Mouse (Mus musculus): ENCODE measurements around the gene Etv4. TPM values are rescaled to one million over a fixed set of nuclear protein-coding genes. Genes with fewer than 3 reads are reported as not detected.
A peak's percentile ranks its signal among the peaks of the same experiment; 100 is the strongest.

Etv4 gene
- 12.2 and 12.6 TPM in 2 replicates for polyA plus RNA-seq (2014; fragmentation: Nextera tagmentation; extraction: Ambion mirVana)

DNA sequence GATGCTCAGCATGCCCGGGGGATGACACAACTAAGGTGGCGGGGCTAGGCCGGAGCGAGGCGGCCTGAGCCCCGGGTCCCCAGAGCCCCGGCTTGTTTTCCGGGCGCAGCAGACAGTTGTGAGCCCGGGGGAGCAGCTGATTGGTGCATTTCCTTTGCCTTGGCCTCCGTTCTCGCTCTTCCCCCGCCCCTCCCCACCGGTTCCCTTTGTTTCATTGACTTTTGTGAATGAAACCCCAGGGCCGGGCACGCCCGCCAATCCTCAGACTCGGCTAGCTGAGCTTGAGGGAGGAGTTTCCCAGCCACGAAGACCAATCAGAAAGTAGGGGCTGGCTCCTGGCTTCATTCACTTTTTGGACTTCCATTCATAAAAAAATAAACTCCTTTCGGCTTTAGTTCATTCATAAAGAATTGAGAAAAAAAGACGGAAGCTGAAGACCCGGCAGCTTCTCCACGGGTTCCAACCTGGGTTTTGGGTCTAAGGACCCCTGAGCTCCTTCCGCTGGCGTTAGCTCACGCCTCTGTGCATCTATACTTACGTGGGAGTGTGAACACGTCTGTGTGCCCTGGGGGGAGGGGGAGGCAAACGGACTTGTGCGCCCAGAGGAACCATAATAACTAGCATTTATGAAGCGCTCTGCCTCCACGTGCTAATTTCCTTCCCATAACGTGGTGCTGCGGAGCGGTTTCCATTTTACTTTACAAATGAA, at the start of gene Etv4:
Gene Etv4, minus strand, starts transcription at position 229 of the 709 bp plus-strand sequence.
- peak within 1 kb of the TSS; percentile 57 for H3K9ac ChIP-seq
- no peaks in the 10 kb centered on the region for H3K9me3 ChIP-seq (ENCODE audit: control insufficient read depth, low read length)
- no peaks in the 10 kb centered on the region for H3K36me3 ChIP-seq (replicated peaks; ENCODE audit: control insufficient read depth, insufficient read depth)
- peak within 1 kb of the TSS; percentile 48 for H3K4me3 ChIP-seq (replicated peaks; ENCODE audit: low read length)
- WGBS = 1% methylated on average over 35 of the region's 35 CpGs
- H3K27me3 ChIP-seq (ENCODE audit: control insufficient read depth, insufficient read depth, low read length) = peaks cover 74% of the 10 kb centered on the region
- ATAC-seq (ENCODE audit: low FRiP score) (peak; percentile 93), DNase-seq (ENCODE audit: low spot score) (peak; percentile 93)
- peaks cover 23% of the 10 kb centered on the region for H3K4me1 ChIP-seq (replicated peaks; ENCODE audit: control insufficient read depth, insufficient read depth, low read length)
- H3K4me2 ChIP-seq (replicated peaks) = peak within 1 kb of the TSS; percentile 86
- 0 out of 2 replicates have a peak within 1 kb of the TSS, but pooled peaks have one; percentile 7 for H3K27ac ChIP-seq

DNA sequence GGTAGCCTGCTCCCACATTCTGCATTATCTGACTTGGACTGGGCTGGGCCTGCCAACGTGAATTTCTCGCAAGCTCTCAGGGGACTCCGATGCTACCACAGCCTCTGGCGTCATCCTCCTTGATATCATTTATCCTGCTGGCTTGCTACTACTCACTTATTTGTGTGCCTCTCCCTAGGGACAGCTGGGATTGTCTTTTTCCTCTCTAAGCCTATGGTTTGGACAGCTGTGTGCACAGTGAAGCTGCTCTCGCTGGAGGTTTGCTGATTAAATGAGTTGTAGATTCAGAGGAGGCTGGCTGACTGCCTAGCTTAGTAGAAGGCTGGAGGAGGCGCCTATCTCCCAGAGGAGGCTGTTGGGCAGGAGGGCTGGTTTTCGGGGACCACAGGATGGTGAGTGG, 46.8 kb upstream of the Etv4 start:
- H3K36me3 ChIP-seq (replicated peaks; ENCODE audit: control insufficient read depth, insufficient read depth) = no peaks in the 10 kb centered on the region
- 40% methylated on average over 7 of the region's 7 CpGs for WGBS
- H3K27ac ChIP-seq = peak overlapping the region; percentile 35; the same call in 1 of the 2 replicates
- H3K4me2 ChIP-seq (replicated peaks) = no peak overlapping the region
- ATAC-seq (ENCODE audit: low FRiP score) = peak; percentile 43; the same call in 1 of the 2 replicates
- no peaks in the 10 kb centered on the region for H3K9me3 ChIP-seq (ENCODE audit: control insufficient read depth, low read length)
- no peaks in the 10 kb centered on the region for H3K27me3 ChIP-seq (ENCODE audit: control insufficient read depth, insufficient read depth, low read length)
- no peak overlapping the region for H3K9ac ChIP-seq
- 0 out of 2 replicates have a peak, but pooled peaks cover 6% of the 10 kb centered on the region for H3K4me1 ChIP-seq (replicated peaks; ENCODE audit: control insufficient read depth, insufficient read depth, low read length)
- DNase-seq (ENCODE audit: low spot score) = peak; percentile 28
- H3K4me3 ChIP-seq (replicated peaks; ENCODE audit: low read length) = no peak overlapping the region

DNA sequence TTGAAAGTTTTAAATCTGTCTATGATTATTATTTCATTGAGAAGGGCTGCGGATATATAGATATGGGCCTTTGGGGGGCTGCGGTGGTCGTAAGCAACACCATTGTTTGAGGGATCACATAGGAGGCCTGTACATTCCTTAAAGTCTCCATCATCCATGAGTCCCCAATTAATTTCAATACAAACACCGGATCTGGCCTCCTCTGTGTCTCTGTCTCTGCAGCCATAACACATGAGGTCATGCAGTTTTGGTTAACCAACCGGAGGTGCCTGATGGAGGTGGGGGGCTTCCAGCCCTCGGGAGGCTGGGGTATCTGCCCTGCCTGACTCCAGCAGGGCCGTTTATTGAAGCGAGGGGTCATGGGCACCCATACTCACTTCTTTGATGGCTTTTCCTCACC, 45.4 kb upstream of the Etv4 start:
- 78% methylated on average over 8 of the region's 8 CpGs for WGBS
- Histone ChIP-seq H3K36me3 (replicated peaks; ENCODE audit: control insufficient read depth, insufficient read depth) (no peaks in the 10 kb centered on the region), H3K4me3 (replicated peaks; ENCODE audit: low read length) (no peak overlapping the region), H3K4me1 (replicated peaks; ENCODE audit: control insufficient read depth, insufficient read depth, low read length) (0 out of 2 replicates have a peak, but pooled peaks cover 6% of the 10 kb centered on the region), H3K9ac (no peak overlapping the region), H3K9me3 (ENCODE audit: control insufficient read depth, low read length) (no peaks in the 10 kb centered on the region), H3K27me3 (ENCODE audit: control insufficient read depth, insufficient read depth, low read length) (no peaks in the 10 kb centered on the region), H3K4me2 (replicated peaks) (no peak overlapping the region), H3K27ac (no peak overlapping the region)
- ATAC-seq (ENCODE audit: low FRiP score) = no peak
- no peak for DNase-seq (ENCODE audit: low spot score)

DNA sequence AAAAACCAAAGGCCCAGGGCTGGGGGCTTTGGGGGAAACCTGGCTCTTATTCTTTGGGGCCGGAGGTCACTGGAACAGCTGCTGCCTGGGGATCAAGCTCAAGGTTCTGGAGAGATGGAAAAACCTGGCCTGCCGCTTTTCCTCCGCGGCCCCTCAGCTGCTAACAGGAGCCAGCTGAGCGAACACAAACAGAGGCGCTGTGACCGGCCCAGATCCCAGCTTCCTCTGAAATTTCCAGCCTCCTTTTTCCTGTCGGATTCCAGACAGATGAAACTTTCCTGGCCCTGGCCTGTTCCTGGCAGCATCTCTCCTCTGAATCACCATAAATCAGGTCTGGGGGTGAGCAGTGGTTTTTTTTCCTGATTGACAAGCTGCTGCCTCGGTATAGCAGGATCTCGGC, 44.9 kb upstream of the Etv4 start:
- H3K27ac ChIP-seq = no peak overlapping the region
- peak; percentile 35 for DNase-seq (ENCODE audit: low spot score)

DNA sequence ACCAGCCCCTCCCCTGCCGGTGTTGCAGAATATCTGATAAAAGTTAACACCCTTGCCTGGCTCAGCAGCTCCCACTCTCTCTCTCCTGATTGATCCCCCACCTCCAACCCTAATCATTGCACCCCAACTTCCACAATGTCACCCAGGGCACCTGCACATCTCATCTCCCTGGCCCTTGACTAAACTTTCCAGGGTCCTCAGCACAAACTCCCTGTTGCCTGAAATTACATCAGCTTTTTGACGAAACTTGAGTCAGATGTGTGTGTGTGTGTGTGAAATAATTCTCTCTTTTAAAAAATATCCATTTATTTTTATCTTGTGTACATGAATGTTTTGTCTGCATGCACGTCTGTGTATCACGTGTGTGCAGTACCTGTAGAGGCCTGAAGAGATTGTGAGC, 43.5 kb upstream of the Etv4 start:
- Histone ChIP-seq H3K27ac (no peak overlapping the region), H3K36me3 (replicated peaks; ENCODE audit: control insufficient read depth, insufficient read depth) (no peaks in the 10 kb centered on the region), H3K4me2 (replicated peaks) (no peak overlapping the region), H3K9me3 (ENCODE audit: control insufficient read depth, low read length) (no peaks in the 10 kb centered on the region), H3K27me3 (ENCODE audit: control insufficient read depth, insufficient read depth, low read length) (no peaks in the 10 kb centered on the region), H3K9ac (no peak overlapping the region), H3K4me1 (replicated peaks; ENCODE audit: control insufficient read depth, insufficient read depth, low read length) (0 out of 2 replicates have a peak, but pooled peaks cover 6% of the 10 kb centered on the region), H3K4me3 (replicated peaks; ENCODE audit: low read length) (no peak overlapping the region)
- DNase-seq (ENCODE audit: low spot score) (no peak), ATAC-seq (ENCODE audit: low FRiP score) (no peak)
- 91% methylated on average over 4 of the region's 4 CpGs for WGBS

More for the DNA sequence above, 44.9 kb upstream of the Etv4 start:
- 24% methylated on average over 10 of the region's 10 CpGs for WGBS
- H3K4me2 ChIP-seq (replicated peaks) = no peak overlapping the region
- ATAC-seq (ENCODE audit: low FRiP score) = no peak
- 0 out of 2 replicates have a peak, but pooled peaks cover 6% of the 10 kb centered on the region for H3K4me1 ChIP-seq (replicated peaks; ENCODE audit: control insufficient read depth, insufficient read depth, low read length)
- H3K9me3 ChIP-seq (ENCODE audit: control insufficient read depth, low read length) = no peaks in the 10 kb centered on the region
- no peak overlapping the region for H3K9ac ChIP-seq
- no peak overlapping the region for H3K4me3 ChIP-seq (replicated peaks; ENCODE audit: low read length)
- no peaks in the 10 kb centered on the region for H3K27me3 ChIP-seq (ENCODE audit: control insufficient read depth, insufficient read depth, low read length)
- H3K36me3 ChIP-seq (replicated peaks; ENCODE audit: control insufficient read depth, insufficient read depth) = no peaks in the 10 kb centered on the region

DNA sequence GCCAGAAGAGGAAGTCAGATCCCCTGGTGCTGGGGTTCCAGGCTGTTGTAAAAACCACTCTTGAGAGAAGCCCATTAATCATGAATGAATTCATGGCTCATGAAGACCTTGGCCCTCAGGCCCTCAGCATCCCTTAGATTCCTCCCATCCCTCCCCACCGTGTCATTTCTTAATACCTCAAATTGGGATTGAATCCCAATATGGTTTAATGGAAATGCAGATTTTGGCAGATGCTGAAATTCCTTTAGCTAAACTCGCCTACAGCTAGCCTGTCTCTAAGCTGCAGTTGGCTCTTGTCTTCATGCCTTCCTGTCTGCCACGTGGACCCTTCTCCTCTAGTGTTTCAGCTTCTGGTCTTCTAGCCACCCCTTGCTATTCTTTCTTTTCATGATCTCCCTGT, 38.0 kb upstream of the Etv4 start:
- DNase-seq (ENCODE audit: low spot score) (no peak), ATAC-seq (ENCODE audit: low FRiP score) (no peak)
- 80% methylated on average over 3 of the region's 3 CpGs for WGBS

DNA sequence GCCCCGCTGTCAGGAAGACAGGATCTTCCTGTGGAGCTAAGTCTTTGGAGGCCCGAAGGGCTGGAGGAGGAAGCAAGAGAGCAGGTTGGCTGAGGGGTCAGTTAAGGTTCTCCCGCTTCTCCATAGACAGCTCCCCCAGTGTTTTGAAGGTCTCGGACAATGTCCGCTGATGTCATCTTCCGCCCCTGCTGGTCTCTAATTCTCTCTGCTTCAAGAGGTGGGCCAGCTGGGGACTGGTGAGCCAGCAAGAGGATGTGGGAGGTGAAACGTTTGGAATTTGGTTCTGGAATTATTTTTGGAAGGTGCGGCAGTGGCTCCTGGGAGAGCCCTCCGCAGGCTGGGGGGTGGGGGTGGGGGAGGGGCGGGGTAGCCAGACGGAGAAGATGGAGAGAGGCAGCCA, 35.7 kb upstream of the Etv4 start:
- Histone ChIP-seq H3K4me1 (replicated peaks; ENCODE audit: control insufficient read depth, insufficient read depth, low read length) (no peaks in the 10 kb centered on the region), H3K9ac (no peak overlapping the region), H3K4me2 (replicated peaks) (no peak overlapping the region), H3K27ac (no peak overlapping the region), H3K9me3 (ENCODE audit: control insufficient read depth, low read length) (no peaks in the 10 kb centered on the region), H3K27me3 (ENCODE audit: control insufficient read depth, insufficient read depth, low read length) (no peaks in the 10 kb centered on the region), H3K4me3 (replicated peaks; ENCODE audit: low read length) (no peak overlapping the region), H3K36me3 (replicated peaks; ENCODE audit: control insufficient read depth, insufficient read depth) (no peaks in the 10 kb centered on the region)
- DNase-seq (ENCODE audit: low spot score) (no peak), ATAC-seq (ENCODE audit: low FRiP score) (no peak)
- WGBS = 50% methylated on average over 9 of the region's 11 CpGs

More for the DNA sequence above, 38.0 kb upstream of the Etv4 start:
- H3K4me2 ChIP-seq (replicated peaks) = no peak overlapping the region
- H3K9me3 ChIP-seq (ENCODE audit: control insufficient read depth, low read length) = no peaks in the 10 kb centered on the region
- no peak overlapping the region for H3K9ac ChIP-seq
- no peaks in the 10 kb centered on the region for H3K36me3 ChIP-seq (replicated peaks; ENCODE audit: control insufficient read depth, insufficient read depth)
- H3K4me3 ChIP-seq (replicated peaks; ENCODE audit: low read length) = no peak overlapping the region
- H3K27ac ChIP-seq = no peak overlapping the region
- H3K27me3 ChIP-seq (ENCODE audit: control insufficient read depth, insufficient read depth, low read length) = no peaks in the 10 kb centered on the region
- H3K4me1 ChIP-seq (replicated peaks; ENCODE audit: control insufficient read depth, insufficient read depth, low read length) = no peaks in the 10 kb centered on the region

DNA sequence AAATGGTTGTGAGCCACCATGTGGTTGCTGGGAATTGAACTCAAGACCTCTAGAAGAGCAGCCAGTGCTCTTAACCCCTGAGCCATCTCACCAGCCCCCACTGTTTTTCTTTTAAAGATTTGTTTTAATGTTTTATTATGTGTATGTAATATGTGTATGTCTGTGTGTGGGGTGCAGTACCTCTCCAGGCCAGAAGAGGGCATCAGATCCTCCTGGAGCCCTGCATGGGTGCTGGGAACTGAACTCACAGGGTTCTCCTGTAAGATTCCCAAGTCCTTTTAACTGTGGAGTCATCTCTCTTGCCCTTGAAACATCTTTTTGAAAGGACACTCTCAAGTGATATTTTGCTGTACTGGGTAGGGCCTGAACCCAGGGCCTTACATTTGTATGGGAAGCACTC, 34.7 kb upstream of the Etv4 start:
- Histone ChIP-seq H3K4me2 (replicated peaks) (no peak overlapping the region), H3K36me3 (replicated peaks; ENCODE audit: control insufficient read depth, insufficient read depth) (no peaks in the 10 kb centered on the region), H3K4me3 (replicated peaks; ENCODE audit: low read length) (no peak overlapping the region), H3K27ac (no peak overlapping the region), H3K9me3 (ENCODE audit: control insufficient read depth, low read length) (no peaks in the 10 kb centered on the region), H3K27me3 (ENCODE audit: control insufficient read depth, insufficient read depth, low read length) (no peaks in the 10 kb centered on the region), H3K9ac (no peak overlapping the region), H3K4me1 (replicated peaks; ENCODE audit: control insufficient read depth, insufficient read depth, low read length) (peaks cover 10% of the 10 kb centered on the region)
- ATAC-seq (ENCODE audit: low FRiP score) = no peak
- DNase-seq (ENCODE audit: low spot score) = no peak

DNA sequence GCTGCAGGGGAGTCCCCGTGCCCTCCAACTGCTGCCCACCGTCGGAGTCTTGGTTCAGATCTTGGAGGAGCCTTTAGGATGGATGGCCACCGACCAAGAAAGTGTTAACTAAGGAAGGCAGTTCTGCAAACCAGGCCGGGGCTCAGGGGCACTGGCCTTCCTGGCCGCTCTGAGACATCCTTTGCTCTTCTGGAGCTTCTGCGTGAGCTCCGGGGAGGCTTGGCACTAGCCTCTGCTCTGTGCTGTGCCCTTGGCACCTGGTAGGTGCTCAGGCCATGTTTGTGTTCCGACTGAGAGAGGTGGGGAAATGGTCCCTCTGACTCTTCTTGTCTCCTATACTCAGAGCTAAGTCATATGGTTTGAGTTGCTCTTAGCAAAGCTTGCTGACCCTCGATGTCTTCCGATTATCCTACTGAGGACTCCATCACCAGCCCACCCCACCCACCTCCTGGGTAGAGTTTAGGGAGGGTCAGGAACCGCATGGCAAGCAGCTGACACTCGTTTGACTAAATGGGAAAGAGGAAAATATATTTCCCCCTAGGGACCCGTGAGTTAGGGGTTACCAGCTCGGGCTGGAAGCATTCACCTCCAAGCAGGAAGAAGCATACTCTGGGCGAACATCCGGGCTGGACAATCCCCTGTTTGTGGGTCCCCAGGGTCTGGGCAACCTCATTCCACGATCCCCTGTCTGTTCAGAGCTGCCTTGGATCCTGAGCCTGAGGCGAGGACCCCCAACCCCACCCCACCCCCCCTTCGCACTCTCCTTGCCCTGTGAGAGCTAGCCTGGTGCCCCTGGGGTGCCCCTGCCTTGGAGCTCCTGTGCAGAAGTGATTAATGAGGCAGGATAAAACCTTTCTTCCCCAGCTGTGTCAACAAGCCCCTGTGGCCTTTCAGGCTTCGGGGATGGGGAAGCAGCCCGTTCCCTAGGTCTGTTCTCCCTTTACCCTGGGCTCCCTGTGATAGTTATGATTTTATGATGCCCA, 30.2 kb upstream of the Etv4 start:
- 15% methylated on average over 22 of the region's 22 CpGs for WGBS
- no peaks in the 10 kb centered on the region for H3K36me3 ChIP-seq (replicated peaks; ENCODE audit: control insufficient read depth, insufficient read depth)
- 0 out of 2 replicates have a peak, but pooled peaks cover 3% of the 10 kb centered on the region for H3K27me3 ChIP-seq (ENCODE audit: control insufficient read depth, insufficient read depth, low read length)
- no peak for DNase-seq (ENCODE audit: low spot score)
- H3K9me3 ChIP-seq (ENCODE audit: control insufficient read depth, low read length) = no peaks in the 10 kb centered on the region
- H3K4me3 ChIP-seq (replicated peaks; ENCODE audit: low read length) = no peak overlapping the region
- H3K27ac ChIP-seq = no peak overlapping the region
- peak overlapping the region; percentile 46 for H3K4me2 ChIP-seq (replicated peaks)
- H3K9ac ChIP-seq = peak overlapping the region; percentile 53; the same call in 1 of the 2 replicates
- peaks cover 18% of the 10 kb centered on the region for H3K4me1 ChIP-seq (replicated peaks; ENCODE audit: control insufficient read depth, insufficient read depth, low read length)
- no peak; the same call in 1 of the 2 replicates for ATAC-seq (ENCODE audit: low FRiP score)
